Mouse (Mus musculus) hindbrain, embryonic 15.5 days (tissue): ENCODE results near the gene Ipo13. TPM values are rescaled to one million over a fixed set of nuclear protein-coding genes. Genes with fewer than 3 reads are reported as not detected.

Experiments
- ATAC-seq: fragments of 200-750 bp; cut with Nextera tagmentation; 2 replicates; pipeline ENCODE4 v1.8.0; 2017; ENCODE audit warnings: low read depth, moderate number of reproducible peaks, moderate TSS enrichment; ENCODE audit not compliant: low FRiP score
- H3K27ac ChIP-seq: fragments of 300-500 bp; sonication (generic); replicated peaks from 2 replicates; pipeline ENCODE4 v1.5.1; 2015; ENCODE audit warnings: mild to moderate bottlenecking, inconsistent platforms
- H3K27me3 ChIP-seq: fragments of 300-500 bp; sonication (generic); 2 replicates; pipeline ENCODE4 v1.6.1; 2015; ENCODE audit warnings: control low read depth, inconsistent platforms
- H3K36me3 ChIP-seq: fragments of 300-500 bp; sonication (generic); 2 replicates; pipeline ENCODE4 v1.6.1; 2015; ENCODE audit warnings: control low read depth, inconsistent platforms
- H3K4me1 ChIP-seq: fragments of 300-500 bp; sonication (generic); replicated peaks from 2 replicates; pipeline ENCODE4 v1.6.1; 2015; ENCODE audit warnings: control low read depth, inconsistent platforms
- H3K4me2 ChIP-seq: fragments of 300-500 bp; sonication (generic); 2 replicates; pipeline ENCODE4 v1.6.1; 2015; ENCODE audit warnings: moderate library complexity, mild to moderate bottlenecking, inconsistent platforms
- H3K4me3 ChIP-seq: fragments of 300-500 bp; sonication (generic); 2 replicates; pipeline ENCODE4 v1.5.1; 2015; ENCODE audit warnings: mild to moderate bottlenecking, inconsistent platforms
- H3K9ac ChIP-seq: fragments of 300-500 bp; sonication (generic); 2 replicates; pipeline ENCODE4 v1.6.1; 2015; ENCODE audit warnings: inconsistent platforms
- H3K9me3 ChIP-seq: fragments of 300-500 bp; sonication (generic); 2 replicates; pipeline ENCODE4 v1.6.1; 2016; ENCODE audit warnings: control low read depth, inconsistent platforms
- WGBS: fragments of 180-500 bp; shearing (Covaris S2); methylation state at CpG from one replicate; pipeline ENCODE4 v1.1.7; 2015; 5-methylcytosine and 5-hydroxymethylcytosine counted together
- polyA plus RNA-seq: library from polyadenylated mRNA; unstranded; fragments of >200 nt; fragmentation: Nextera tagmentation; extraction: Ambion mirVana; gene quantifications from 2 replicates; pipeline ENCODE4 v1.2.1, GENCODE M21; 2015

The Ipo13 gene
- polyA plus RNA-seq, 1 experiment from 2014 or later, result 68.8 TPM

GRCm38 (mm10) chr4:117852152-117852868, 62.5 kb downstream of the Ipo13 start:
- peaks cover 24% of the 10 kb centered on the region for H3K4me1 ChIP-seq
- no peak overlapping the region for H3K4me3 ChIP-seq
- no peak overlapping the region for H3K9ac ChIP-seq
- H3K36me3 ChIP-seq, result peaks cover 4% of the 10 kb centered on the region; the same call in 1 of the 2 replicates
- no peak overlapping the region for H3K4me2 ChIP-seq
- ATAC-seq, result no peak
- H3K9me3 ChIP-seq, result no peaks in the 10 kb centered on the region
- 85% methylated on average over 10 of the region's 10 CpGs for WGBS
- H3K27me3 ChIP-seq, result no peaks in the 10 kb centered on the region
- no peak overlapping the region for H3K27ac ChIP-seq

DNA sequence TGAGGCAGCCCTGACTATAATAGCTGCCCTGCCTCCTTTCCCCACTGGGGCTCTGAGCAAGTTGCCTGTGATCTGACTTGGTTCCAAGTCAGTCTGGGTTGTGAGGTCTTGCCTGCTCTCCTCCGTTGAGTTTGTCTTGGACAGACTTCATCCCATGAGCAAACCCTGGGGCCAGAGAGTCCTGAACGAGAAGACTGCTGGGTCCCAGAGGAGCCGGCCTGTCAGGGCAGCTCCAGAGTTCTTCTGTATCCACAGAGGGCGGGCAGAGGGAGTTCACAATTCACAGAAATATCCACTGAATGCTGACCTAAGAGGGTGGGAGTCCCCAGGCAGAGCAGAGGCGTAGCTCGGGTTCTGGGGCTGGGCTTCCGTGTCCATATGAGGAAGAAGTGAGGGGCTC, 63.9 kb downstream of the Ipo13 start:
- no peaks in the 10 kb centered on the region for H3K27me3 ChIP-seq
- no peaks in the 10 kb centered on the region for H3K9me3 ChIP-seq
- no peak overlapping the region for H3K9ac ChIP-seq
- H3K4me1 ChIP-seq, result peaks cover 30% of the 10 kb centered on the region
- H3K4me2 ChIP-seq, result no peak overlapping the region
- H3K27ac ChIP-seq, result 0 out of 2 replicates have a peak overlapping the region, but pooled peaks have one; percentile 69
- WGBS, result 77% methylated on average over 7 of the region's 7 CpGs
- H3K4me3 ChIP-seq, result no peak overlapping the region
- ATAC-seq, result no peak
- no peaks in the 10 kb centered on the region for H3K36me3 ChIP-seq

GRCm38 (mm10) chr4:117850176-117850575, 64.6 kb downstream of the Ipo13 start:
- Histone ChIP-seq H3K4me2 (0 out of 2 replicates have a peak overlapping the region, but pooled peaks have one; percentile 26), H3K36me3 (no peaks in the 10 kb centered on the region), H3K4me1 (peaks cover 25% of the 10 kb centered on the region), H3K9me3 (no peaks in the 10 kb centered on the region), H3K4me3 (no peak overlapping the region), H3K27me3 (no peaks in the 10 kb centered on the region), H3K9ac (no peak overlapping the region), H3K27ac (peak overlapping the region; percentile 69)
- WGBS, result 73% methylated on average over 7 of the region's 7 CpGs
- no peak for ATAC-seq

DNA sequence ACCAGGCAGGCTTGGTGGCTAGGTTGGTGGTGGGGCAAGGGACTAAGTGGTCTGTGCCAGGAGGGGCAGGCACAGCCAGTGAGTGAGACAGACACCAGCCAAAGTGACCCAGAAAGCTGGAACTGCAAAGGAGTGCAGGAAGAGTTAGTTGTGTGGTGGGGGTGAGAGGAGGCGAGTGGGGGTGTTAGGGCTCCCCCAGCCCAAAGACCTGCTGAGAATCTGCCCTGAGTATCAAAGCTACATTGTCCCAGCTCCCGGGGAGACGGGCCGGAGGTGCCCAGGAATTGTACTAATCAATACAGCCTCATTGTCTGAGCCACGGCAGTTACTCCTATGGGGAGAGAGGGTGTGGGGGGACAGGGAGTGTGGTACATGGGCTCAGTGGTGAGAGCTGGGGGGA, 65.3 kb downstream of the Ipo13 start:
- peak overlapping the region; percentile 26 for H3K4me2 ChIP-seq
- H3K36me3 ChIP-seq, result no peaks in the 10 kb centered on the region
- H3K4me1 ChIP-seq, result peaks cover 22% of the 10 kb centered on the region
- no peak overlapping the region for H3K4me3 ChIP-seq
- H3K9me3 ChIP-seq, result no peaks in the 10 kb centered on the region
- H3K27ac ChIP-seq, result peak overlapping the region; percentile 69
- H3K27me3 ChIP-seq, result no peaks in the 10 kb centered on the region
- peak; percentile 80 for ATAC-seq
- 19% methylated on average over 5 of the region's 5 CpGs for WGBS
- no peak overlapping the region for H3K9ac ChIP-seq

- no peaks in the 10 kb centered on the region for H3K27me3 ChIP-seq
- peak overlapping the region; percentile 26 for H3K4me2 ChIP-seq
- H3K27ac ChIP-seq, result peak overlapping the region; percentile 63
- 46% methylated on average over 17 of the region's 17 CpGs for WGBS
- no peaks in the 10 kb centered on the region for H3K9me3 ChIP-seq
- H3K9ac ChIP-seq, result no peak overlapping the region
- H3K4me1 ChIP-seq, result peaks cover 22% of the 10 kb centered on the region
- peak; percentile 31; the same call in 1 of the 2 replicates for ATAC-seq
- H3K36me3 ChIP-seq, result no peaks in the 10 kb centered on the region
- H3K4me3 ChIP-seq, result no peak overlapping the region
Measured at GRCm38 (mm10) chr4:117849063-117849462, 65.7 kb downstream of the Ipo13 start.

- Histone ChIP-seq H3K27ac (0 out of 2 replicates have a peak overlapping the region, but pooled peaks have one; percentile 5), H3K4me3 (no peak overlapping the region), H3K4me2 (no peak overlapping the region), H3K36me3 (no peaks in the 10 kb centered on the region), H3K9me3 (no peaks in the 10 kb centered on the region), H3K27me3 (no peaks in the 10 kb centered on the region), H3K9ac (0 out of 2 replicates have a peak overlapping the region, but pooled peaks have one; percentile 10), H3K4me1 (peaks cover 22% of the 10 kb centered on the region)
- WGBS, result 17% methylated on average over 2 of the region's 2 CpGs
- ATAC-seq, result no peak; the same call in 1 of the 2 replicates
Measured at GRCm38 (mm10) chr4:117847011-117847410, 67.8 kb downstream of the Ipo13 start.

- H3K36me3 ChIP-seq, result no peaks in the 10 kb centered on the region
- no peak overlapping the region for H3K9ac ChIP-seq
- 0 out of 2 replicates have a peak overlapping the region, but pooled peaks have one; percentile 5 for H3K27ac ChIP-seq
- WGBS, result 98% methylated on average over 4 of the region's 4 CpGs
- H3K4me1 ChIP-seq, result peaks cover 22% of the 10 kb centered on the region
- no peak for ATAC-seq
- H3K4me2 ChIP-seq, result no peak overlapping the region
- no peaks in the 10 kb centered on the region for H3K9me3 ChIP-seq
- no peak overlapping the region for H3K4me3 ChIP-seq
- H3K27me3 ChIP-seq, result no peaks in the 10 kb centered on the region
Measured at GRCm38 (mm10) chr4:117846261-117846660, 68.5 kb downstream of the Ipo13 start.

- ATAC-seq, result no peak
- WGBS, result 51% methylated on average over 11 of the region's 11 CpGs
Measured at GRCm38 (mm10) chr4:117845316-117845715, 69.5 kb downstream of the Ipo13 start.

More at GRCm38 (mm10) chr4:117845316-117845715, 69.5 kb downstream of the Ipo13 start:
- no peak overlapping the region for H3K27ac ChIP-seq
- no peak overlapping the region for H3K4me3 ChIP-seq
- peaks cover 22% of the 10 kb centered on the region for H3K4me1 ChIP-seq
- H3K4me2 ChIP-seq, result no peak overlapping the region
- no peaks in the 10 kb centered on the region for H3K27me3 ChIP-seq
- no peak overlapping the region for H3K9ac ChIP-seq
- H3K36me3 ChIP-seq, result no peaks in the 10 kb centered on the region
- H3K9me3 ChIP-seq, result no peaks in the 10 kb centered on the region

Other genes with a start within 250 kb of the Ipo13 start
- gene Dmap1, start 232.7 kb downstream of the Ipo13 start, polyA plus RNA-seq, result 76.5 and 76.8 TPM in 2 replicates
- gene Gm12845, start 190.6 kb downstream of the Ipo13 start, polyA plus RNA-seq, result not detected in 2 replicates
- not detected in 2 replicates for gene Klf17, start 149.4 kb downstream of the Ipo13 start, polyA plus RNA-seq
- gene Slc6a9, start 80.5 kb downstream of the Ipo13 start, polyA plus RNA-seq, result 45.8 and 48.1 TPM in 2 replicates
- gene Ccdc24, start 42.4 kb downstream of the Ipo13 start, polyA plus RNA-seq, result 2.5 and 3.3 TPM in 2 replicates
- 56.5 and 69.5 TPM in 2 replicates for gene B4galt2, start 31.5 kb downstream of the Ipo13 start, polyA plus RNA-seq
- 570 and 601 TPM in 2 replicates for gene Atp6v0b, start 27.7 kb downstream of the Ipo13 start, polyA plus RNA-seq
- 21.8 and 23.6 TPM in 2 replicates for gene Dph2, start 23.0 kb downstream of the Ipo13 start, polyA plus RNA-seq
- 0.87 and 0.92 TPM in 2 replicates for gene Artn, start 14.8 kb upstream of the Ipo13 start, polyA plus RNA-seq
- gene St3gal3, start 219.9 kb upstream of the Ipo13 start, polyA plus RNA-seq, result 13.5 and 15.0 TPM in 2 replicates